Mouse (Mus musculus) c-Kit-negative CD71-positive TER-119-positive erythroid progenitor cells, embryonic 14.5 days (primary cell): ENCODE measurements around the gene Shc2.
A peak's percentile ranks its signal among the peaks of the same experiment; 100 is the strongest.

Source experiments
- DNase-seq: peaks from one replicate; pipeline ENCODE4 v3.0.0-alpha.2; 2013; ENCODE audit warnings: low read depth, low spot score

Gene Shc2

DNA sequence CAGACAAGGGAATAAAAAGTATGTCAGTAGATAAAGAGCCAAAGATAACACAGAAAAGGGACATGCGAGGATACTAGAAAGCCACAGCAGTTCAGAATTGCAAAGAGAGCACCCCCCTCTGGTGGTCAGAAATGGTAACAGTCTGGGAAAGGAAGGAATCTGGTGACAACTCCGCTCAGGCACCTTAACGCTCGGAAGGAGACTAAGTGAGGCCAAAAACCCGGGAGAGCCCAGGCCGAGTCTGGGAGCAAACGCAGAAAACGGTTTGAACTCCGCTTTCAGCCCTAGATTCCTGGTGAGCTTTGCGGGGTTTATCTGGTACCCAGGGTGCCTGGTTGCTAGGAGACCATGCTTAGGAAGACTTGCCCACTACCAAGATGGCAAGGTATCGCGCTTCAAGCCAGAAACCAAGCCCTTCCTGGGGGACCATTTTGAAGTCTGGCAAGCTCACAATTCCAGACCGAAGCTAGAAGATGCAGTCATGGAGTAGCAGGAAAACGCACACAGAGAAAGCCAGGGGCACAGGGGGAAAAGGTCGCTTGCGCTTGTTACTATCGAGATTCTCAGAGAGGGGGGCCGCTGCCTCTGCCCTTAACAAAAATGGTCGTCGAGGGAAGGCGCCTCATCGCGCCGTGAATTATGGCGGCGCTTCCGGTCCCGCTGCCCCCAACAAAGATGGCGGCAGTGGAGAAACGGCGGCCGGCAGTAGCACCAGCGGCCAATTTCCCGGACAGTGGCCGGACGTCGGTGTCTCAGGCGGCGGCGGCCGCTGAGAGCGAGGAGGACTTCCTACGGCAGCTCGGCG lies 31.3 kb upstream of the Shc2 start, which contains the start of gene Tpgs1:
Gene Tpgs1 (plus strand): TSS at position 599 of the 805 bp plus-strand sequence.
- peak; percentile 83 for DNase-seq

DNA sequence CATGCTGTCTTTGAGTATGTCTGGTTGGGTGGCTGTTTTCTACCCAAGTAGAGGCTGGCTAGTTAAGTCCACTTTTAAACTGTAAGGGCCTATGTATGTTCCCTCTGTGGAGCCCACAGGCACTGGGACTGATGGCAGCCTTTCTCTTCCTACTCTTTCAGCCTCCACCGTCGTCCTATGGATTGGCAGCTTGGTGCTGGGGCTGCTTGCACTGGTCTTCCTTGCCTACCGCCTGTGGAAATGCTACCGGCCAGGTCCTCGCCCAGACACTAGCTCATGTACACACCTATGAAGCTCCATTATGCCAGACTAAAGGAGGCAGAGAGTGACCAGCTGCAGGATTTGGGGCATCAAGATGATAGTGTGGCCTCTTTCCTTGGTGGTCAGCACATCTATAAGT lies 30.4 kb upstream of the Shc2 start:
- no peak for DNase-seq

DNA sequence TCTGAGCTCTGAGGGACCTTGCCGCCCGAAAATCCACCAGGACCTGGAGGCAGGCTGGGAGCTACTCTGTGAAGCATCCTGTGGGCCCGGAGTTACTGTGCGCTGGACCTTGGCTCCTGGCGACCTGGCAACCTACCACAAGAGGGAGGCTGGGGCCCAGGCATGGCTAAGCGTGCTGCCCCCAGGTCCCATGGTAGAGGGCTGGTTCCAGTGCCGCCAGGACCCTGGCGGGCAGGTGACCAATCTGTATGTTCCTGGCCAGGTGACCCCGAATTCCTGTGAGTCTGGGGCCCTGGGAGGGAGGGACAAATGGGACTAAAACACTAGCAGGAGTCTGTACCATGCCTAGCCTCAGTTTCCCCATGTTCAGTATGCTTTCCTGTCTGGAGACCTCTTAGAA lies 28.8 kb upstream of the Shc2 start:
- DNase-seq = no peak

DNA sequence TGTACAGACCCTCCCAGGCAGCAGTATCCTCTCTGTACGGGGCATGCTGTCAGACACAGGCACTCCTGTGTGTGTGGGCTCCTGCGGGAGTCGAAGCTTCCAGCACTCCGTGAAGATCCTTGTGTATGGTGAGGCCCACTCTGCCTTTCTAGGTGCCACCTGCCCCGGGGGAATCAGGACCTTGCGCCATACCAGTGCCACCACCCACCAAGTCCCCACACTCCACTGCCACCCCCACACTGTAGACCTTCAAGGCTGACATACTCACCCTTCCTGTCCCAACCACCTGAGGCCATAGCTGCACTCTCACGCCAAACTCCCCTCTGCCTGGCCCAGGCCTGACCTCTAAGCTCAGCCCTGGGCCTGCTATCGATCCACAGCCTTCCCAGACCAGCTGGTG lies 27.3 kb upstream of the Shc2 start:
- no peak for DNase-seq

DNA sequence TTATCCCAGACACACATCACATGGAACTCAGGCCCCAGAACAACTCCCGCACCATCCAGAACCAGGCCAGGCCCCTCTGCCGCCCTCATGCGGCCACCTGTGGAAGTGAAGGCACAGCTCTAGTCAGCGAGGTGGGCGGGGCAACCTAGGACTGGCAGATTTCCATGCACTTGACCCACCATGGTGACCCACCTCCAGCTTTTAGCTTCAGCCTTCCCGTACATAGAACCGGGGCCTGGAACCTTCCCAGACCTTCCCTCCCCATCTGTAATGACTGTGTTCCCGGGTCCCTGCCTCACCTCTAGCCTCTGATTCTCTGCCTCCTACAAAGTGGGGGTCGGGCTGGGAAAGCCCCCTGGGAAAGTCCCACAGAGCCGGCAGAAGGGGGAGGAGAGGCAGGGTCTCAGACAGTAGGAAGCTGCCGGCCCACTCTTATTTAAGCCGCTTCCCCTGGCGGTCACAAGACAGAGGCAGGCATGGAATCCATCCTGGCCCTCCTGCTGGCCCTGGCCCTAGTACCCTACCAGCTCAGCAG lies 26.5 kb upstream of the Shc2 start, which contains the start of gene Madcam1:
Gene Madcam1 (plus strand): TSS at position 429 of the 535 bp plus-strand sequence.
- DNase-seq = peak; percentile 50

DNA sequence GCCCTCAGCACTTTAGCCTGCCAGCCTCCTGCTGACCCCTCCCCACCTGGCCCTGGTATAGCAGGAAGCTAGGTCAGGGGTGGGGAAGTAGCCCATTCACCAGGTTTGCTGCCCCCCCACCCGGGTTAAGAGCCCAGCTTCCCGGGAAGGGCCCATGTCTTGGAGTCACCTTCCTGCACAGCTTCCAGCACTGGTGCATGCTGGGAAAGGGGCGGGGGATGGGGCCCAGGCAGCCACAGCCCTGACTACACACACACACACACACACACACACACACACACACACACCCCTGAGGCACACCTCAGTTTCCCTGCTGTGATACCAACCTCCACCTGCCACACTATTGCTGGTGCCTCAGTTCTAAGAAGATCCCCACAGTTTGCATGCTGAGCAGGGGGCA lies 24.1 kb upstream of the Shc2 start:
- DNase-seq = no peak

DNA sequence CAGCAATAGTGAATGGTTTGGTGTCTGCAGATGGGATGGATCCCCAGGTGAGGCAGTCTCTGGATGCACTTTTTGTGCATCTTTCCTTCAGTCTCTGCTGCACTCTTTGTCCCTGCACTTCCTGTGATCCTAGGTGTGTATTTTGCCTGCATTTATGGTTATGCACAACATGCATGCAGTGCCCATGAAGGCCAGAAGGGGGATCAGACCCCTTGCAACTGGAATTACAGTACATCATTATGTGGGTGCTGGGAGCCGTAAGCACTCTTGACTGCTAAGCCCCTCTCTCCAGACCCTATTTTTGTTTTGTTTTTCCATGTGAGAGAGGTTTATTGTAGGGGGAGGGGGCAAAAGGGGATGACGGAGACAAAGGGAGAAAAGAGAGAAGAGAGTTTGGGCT lies 22.6 kb upstream of the Shc2 start:
- no peak for DNase-seq

DNA sequence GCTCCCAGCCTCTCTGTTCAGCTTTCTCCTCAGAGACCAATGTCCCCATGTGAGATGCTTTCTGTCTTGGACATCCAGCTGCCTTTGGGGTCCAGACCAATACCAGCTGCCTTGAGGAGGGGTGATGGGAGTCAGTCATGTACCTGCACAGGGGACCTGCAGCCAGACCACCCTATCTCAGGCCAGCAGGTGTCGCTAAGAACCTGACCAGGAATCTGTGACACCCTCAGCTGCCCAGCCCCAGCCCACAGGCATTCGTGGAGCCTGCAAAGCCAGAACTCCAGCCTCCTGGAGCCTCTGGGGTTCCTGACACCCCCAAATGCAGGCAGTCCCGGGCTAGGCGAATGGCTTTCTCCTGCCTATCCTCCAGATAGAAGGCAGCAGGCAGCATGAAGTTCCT lies 21.1 kb upstream of the Shc2 start:
- no peak for DNase-seq

DNA sequence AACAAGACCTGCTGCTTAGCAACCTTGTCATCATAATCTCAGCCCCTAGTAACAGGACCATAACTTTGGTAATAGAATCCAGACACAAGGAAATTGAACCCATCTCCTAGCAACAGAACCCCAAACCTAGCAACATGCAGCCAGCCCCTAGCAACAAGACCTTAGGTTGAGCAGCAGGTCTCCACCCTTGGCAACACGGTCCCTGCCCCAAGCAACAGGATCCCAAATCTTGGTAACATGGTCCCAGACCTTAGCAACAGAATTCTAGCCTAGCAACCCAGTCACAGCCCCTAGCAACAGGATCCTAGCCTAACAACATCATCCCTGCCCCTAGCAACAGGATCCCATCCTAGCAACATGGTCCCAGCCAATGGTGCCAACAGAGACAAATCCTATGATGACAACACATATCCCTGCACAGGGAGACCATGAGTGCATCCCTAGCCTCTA lies 17.3 kb upstream of the Shc2 start:
- no peak for DNase-seq

DNA sequence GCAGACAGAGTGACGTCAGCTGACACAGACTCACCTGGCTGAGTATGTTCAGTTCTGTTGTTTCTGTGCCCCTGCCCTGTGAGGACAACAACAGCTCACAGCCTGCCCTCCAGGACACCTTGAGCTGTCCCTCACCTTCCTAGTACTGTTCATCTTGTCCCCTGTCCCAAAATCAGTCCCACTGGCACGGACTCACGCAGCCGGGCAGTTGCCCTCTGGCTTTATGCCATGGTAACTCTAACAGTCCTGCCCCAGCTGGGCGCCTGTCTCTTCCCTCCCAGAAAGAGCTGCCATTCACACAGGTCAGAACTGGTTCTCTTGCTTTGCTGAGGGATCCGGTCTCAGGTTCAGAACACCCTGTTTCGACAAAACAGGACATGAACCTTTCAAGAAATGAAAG lies 15.1 kb upstream of the Shc2 start:
- DNase-seq = no peak

DNA sequence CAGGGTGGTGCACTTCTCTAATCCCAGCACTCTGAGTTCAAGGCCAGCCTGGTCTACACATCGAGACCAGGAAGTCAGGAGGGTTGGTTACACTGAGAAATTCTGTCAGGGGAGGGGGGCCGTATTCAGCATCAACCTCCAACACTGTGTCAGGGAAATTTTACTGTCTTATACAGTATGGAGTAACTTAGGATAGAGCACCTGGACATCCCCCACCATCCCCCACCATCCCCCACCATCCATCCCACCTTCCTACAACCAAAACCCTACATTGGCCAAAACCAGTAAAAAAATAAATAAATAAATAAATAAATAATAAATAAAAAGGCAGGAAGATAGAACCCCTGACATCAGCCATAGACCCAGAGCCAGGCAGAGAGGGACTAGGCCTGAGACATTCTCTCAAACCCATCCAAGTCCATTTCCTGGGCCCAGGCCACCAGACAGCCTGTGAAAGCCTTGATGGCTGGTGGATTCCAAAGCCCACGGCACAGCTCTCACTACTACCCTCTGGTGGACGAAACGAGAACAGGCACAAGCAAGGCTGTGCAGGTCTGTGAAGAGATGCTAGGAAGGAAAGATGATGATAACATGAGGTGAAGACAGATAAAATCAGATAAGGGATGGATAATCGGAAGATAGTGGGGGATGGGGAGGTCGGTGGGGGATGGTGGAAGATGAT lies 11.5 kb upstream of the Shc2 start:
- peak; percentile 34 for DNase-seq

DNA sequence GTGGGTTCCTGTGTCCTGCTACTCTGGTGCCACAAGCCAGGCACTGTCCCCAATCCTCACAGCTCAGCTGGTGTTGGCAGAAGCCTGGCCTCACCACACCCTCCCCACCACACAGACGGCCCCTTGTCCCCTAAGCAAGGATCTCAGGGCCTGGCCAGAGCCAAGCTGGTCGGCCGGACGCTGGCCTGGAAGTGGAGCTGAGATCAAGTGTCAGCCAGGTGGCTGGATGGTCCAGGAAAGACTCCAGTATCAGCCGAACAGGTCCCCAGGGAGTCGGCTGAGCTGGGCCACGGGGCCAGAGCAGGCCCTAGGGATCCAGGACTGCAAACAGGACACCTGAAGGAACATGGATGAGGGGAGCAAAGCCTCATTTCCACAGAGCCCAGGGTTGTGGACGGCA lies 8.0 kb upstream of the Shc2 start, which contains the start of gene Odf3l2:
Gene Odf3l2 (minus strand): TSS at position 28 of the 400 bp plus-strand sequence.
- DNase-seq = no peak

DNA sequence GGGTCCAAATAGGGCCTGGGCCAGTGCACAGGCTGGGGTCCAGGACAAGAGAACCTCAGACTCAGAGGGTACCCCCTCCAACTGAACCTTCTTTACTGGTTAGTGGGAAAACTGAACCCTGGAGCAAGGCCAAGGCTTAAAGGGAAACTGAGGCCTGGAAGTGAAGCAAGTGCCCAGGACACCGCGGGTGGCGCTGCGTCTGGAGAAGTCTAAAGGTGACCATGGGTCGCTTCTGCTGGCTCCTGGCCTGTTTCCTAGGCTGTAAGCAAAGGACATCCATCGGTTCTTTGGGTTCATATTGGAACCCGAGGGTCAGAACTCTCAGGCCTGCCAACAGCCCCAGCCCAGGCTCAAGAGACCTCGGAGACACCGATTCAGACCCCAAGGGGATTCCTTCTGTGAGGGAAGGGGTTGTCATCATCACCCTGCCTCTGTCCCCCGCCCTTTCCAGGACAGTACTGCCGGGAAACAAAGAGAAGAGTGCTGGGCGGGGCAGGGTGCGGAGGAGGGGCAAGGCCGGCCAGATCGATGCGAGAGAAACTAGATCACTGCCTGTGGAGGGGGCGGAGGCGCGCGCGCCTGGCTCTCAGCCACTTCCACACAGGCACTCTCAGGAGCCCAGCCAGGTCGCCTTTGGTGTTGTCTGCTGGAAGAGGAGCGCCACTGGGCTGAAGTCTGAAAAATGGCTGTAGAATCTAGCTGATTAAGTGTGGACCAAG lies 927 bp upstream of the Shc2 start:
- DNase-seq = no peak

DNA sequence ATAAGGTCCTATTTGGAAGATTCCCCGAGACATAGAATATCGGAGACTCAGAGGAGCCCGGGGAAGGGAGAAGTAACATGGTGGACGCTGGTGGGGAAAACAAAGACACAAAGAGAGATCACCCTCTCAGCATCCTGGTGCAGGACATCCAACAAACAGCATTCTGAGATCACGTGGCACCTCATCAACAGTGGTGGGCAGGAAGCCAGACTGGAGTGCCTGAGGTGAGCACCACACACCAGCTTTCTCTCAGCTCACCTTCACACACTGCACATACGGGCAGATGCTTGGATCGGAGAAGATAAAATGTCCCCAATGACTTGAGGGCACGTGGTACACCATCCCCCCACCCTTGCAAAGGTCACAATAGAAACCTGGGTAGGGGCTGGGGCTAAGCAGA lies 1.4 kb downstream of the Shc2 start:
- DNase-seq = no peak

DNA sequence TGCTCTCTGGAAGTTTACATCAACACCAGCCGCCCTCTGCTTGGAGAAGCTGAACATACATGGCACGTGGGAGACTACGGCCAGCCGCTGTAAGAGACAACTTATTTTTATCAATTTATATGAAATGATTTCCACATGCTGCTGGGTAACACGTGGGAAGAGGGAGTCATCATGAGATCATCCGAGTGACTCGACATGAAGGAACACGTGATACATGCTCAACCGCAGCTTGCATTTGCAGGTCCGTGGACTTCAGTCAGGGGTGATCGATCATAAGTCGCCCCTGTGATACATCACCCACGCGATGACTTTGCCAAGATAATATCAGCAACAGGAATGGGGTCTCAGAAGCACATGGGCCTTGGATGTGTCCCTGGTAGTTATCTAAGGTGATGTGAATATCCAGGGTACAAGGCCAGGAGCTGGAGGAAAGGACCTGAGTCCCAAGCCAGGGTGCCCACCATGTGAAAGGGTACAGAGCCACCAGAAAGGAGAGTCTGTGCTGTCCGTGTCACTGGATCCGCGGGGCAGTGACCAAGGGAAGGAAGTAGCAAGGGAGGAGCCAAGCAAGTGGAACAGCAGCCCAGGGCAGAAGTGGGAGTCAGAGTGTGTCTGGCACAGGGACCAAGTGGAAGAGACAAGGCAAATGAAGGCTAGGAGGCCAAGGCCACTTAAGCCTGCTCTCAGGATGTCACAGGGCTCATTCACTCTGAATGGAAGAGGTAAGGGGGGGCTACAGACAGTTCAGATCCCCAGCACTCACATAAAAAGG lies 4.5 kb downstream of the Shc2 start:
- no peak for DNase-seq

DNA sequence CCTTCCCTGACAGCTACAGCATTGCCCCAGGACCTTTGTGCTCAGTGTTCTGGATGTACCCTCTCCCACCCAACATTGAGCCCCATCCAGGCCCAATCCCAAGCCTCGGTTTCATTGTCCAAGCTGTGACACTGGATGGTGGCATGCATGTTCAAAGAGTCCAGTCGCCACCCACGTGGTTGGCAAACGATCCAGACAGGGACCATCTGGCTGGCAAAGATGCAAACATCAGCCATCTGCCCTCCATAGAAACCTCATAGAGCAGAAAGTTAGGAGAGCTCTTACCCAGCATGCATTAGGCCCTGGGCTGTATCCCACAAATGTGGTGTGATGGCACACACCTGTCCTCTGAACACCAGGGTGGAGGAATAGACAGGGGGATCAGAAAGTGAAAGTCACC lies 6.3 kb downstream of the Shc2 start:
- no peak for DNase-seq

DNA sequence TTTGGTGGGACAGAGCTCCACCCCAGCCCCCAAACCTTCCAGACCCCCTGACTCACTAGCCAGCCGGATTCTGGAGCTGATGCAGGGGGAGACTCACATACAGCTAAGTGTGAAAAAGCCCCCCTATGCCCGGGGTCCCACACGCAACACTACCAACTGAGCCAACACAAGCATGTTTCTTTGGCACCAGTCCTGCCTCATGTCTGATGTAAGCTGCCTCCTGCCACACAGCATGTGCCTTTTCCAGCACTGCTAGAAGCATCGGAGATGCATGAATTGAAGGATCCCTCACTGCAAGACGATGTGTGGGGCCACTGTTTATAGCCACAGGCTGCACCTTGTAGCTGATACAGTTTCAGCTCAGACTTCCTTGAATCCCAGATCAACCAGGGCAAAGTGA lies 9.3 kb downstream of the Shc2 start:
- no peak for DNase-seq

DNA sequence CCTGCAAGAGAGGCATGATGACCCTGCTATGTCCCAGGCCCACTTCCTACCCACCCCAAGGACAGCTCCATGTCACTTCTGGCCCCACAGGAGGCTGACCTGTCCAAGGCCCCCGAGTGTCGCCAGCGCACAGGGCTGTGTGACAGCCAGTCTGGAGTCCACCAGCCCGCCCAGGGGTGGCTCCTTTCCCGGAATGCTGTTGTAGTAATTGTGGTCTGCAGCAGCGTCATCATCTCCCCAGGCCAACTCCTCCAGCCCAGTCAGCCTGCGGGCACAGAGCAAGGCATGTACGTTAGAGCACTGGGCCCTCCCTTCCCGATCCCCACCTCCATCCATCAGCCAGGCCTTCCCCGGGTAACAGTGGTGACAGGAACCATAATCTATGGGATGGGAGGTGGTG lies 11.6 kb downstream of the Shc2 start:
- DNase-seq = no peak

DNA sequence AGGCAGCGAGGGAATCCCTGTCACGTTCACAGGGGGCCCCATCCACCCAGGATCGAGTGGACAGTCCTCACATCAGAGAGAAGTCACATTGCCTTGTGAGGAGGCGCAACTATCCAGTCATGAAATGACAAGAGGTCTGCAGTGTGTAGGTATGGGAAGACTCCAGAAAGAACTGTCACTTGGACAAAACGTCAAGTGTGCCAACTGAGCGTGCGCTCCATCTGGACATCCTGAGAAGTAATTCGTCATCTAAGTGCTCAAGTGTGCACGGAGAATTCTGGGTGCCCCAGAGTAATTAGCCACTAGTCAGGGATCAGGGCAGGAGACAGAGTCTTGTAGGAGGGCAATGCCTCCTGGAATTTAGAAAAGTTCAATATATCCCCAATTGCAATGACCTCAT lies 12.3 kb downstream of the Shc2 start:
- DNase-seq = no peak

DNA sequence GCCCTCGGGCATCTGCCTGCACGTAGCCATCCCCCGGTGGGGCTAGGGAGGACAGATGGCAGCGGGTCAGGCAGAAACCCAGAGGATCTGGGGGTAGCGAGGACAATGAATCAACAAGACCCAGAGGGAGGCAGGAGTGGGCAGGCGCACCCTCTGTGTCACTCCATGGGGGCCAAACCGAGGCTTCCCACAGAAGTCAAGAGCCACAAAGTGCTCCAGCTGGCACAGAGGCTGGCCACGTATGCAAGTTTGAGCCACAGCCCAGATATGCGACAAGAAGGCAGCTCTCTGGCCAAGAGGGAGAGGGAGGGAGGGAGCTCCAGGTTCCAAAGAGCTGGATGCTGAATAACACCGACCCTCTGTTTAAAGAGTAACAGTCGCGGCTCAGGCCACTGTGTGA lies 13.8 kb downstream of the Shc2 start:
- no peak for DNase-seq

DNA sequence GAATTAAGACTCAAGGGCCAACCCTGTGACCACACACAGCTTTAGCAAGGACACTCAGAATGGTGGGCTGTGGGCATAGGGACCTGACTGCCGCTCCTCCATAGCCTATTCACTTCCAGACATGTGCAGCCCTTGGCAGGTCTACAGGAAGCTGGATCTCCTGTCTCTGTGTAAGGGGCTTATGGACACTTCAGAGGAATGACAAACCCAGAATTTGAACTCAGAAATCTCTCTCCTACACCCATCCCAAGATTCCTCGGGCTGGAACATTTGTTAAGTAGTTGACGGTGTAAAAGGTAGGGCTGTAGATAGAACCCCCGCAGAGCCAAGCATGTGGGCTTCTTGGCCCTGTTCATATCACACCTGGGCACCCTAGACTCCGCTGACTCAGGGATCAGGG lies 21.3 kb downstream of the Shc2 start:
- DNase-seq = no peak
